Mouse (Mus musculus) layer of hippocampus, adult 9-10 months (tissue): ENCODE results near the gene Prdm11.
A peak's percentile ranks its signal among the peaks of the same experiment; 100 is the strongest.

Experiments
- DNase-seq: peaks from one replicate; pipeline ENCODE4 v3.0.0; 2022; ENCODE audit warnings: low spot score

Prdm11 gene

DNA sequence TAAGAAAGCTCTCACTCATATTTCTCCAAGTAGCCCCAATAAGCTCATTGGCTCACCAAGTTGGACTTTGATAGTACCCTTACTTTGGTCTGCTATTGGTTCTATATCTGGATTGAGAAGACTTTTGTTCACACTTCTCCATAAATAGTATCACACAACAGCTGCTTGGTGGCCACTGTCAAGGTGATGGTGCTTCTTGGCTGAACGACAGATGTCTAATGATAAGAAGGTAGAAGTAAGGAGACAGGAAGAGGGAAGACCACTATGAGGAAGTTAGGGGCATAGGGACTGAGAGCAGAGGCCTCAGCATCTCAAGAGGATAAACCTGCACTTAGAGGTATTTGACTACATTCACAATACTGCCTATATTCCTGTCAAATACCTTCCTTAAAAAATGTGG lies 81.6 kb downstream of the Prdm11 start:
- DNase-seq = no peak

DNA sequence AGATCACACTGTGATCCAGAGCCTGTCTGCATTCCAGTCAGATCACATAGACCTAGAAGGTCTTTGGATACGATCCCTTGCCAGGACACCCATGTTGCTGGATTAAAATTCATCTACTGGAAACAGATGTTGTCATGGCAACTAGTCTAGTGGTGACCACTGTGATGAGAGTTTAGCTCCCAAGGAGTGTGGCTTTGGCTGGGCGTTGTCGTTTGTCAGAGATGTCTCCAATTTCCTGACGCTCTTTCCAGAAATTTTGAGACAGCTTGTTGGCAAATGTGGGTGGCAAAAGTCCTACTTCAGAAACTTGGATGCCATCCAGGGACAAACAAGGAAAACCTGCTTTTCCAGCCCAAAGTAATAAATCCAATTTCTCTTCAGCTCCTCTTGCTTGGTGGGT lies 87.3 kb downstream of the Prdm11 start:
- DNase-seq = no peak

DNA sequence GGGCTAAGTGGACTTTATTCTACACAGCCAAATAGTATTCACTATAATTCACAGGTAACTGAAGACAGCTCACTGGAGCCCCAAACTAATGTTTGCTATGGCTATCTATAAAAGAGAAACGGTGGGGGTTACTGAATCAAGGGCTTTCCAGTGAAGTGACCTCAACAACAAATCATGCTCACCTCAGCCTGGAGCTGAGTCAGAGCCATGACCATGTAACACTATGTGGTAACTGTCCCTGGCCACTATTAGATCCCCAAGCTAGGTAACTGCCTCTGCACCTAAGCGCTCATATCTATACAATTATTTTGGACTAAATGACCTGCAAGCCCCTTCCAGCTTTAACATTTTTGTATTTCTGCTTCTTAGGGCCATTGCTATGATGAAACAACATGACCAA lies 89.0 kb downstream of the Prdm11 start:
- no peak for DNase-seq

DNA sequence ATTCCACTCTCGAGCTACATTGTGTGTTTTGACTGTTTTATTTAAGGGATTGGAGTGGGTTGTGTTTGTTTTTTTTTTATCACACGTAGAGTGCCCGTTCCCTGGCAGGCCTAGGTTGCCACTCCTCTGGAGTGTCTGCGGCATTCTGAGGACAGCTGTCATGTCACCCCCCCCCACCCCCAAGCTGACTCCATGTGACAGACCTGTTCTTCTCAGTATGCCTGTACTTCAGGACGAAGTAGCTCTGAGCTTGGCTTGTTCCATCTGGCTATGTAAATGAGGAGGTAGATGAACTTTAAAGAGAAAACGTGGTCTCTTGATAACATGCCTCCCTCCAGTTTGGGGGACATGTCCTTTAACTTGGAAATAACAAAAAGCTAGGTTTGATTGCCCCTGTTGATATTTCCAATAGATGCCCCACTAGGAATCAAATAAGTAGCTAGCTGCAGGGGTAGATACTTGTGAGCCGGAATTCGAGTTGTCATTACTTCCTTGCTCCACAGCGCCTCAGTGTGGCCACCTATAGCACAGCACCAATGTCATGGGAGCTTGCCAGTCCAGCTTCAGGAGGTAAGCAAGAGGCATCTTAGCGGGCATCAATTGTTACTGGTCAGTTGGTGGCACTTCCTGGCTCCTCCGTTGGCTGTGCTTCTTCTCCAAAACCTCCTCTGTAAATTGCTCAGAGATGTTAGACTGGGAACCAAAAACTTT lies 91.4 kb downstream of the Prdm11 start:
- DNase-seq = peak; percentile 52

DNA sequence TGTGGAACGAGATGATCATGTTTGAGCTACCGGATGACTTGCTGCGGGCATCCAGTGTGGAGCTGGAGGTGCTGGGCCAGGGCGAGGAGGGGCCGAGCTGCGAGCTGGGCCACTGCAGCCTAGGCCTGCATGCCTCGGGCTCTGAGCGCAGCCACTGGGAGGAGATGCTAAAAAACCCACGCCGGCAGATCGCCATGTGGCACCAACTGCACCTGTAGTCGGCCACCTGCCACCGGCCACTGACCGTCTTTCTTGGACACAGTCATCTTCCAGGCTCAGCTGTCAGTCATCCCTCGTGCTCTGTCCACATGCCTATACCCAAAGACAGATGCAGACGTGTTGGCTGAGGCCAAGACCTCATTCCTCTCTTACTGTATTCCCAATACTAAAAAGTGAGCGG lies 92.5 kb downstream of the Prdm11 start:
- DNase-seq = no peak

DNA sequence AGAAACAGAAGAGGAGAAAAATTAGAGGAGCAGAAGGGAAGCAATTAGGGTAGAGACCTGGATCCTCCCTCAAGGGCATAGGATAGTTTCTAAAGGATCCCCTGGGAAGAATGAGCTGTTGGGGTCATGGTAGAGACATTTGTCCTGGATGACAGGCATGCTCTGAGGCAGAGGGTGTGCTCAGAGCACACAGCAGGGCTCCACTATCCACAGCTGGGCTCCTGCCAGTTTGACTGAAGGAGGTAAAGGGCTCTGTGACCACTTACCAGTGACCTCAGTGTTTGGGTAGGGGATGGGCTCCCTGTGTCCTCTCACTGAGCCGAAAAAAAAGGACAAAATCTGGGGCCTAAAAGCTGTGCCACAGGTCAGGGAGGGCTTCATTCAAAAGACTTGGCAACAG lies 96.4 kb downstream of the Prdm11 start:
- no peak for DNase-seq

DNA sequence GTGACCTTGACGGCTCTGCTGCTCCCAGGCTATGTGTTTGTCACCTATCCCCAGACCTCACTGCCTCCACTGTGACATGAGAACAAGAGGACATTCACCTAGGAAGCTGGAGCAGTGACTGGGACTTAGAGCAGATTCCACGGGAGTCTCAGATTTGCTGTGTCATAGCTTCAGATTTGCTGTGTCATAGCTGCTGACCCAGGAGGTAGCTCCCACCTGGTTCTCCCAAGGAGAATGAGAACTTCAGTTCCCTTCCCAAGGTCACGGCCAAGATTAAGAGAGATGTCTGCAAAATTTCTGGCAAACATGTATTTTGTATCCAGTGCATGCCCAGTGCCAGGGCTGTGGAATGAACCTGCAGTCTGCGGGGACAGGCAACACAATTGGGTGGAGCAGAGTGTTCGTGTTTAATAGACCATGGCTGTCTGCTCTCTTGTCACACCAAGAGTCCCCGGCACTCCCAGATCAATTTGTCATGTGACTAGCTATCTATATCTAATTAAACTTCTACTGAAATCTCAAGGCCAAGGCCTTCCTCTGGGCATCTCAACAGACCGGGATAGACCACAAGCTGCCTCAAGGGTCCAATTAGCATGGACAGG lies 97.2 kb downstream of the Prdm11 start:
- DNase-seq = no peak

DNA sequence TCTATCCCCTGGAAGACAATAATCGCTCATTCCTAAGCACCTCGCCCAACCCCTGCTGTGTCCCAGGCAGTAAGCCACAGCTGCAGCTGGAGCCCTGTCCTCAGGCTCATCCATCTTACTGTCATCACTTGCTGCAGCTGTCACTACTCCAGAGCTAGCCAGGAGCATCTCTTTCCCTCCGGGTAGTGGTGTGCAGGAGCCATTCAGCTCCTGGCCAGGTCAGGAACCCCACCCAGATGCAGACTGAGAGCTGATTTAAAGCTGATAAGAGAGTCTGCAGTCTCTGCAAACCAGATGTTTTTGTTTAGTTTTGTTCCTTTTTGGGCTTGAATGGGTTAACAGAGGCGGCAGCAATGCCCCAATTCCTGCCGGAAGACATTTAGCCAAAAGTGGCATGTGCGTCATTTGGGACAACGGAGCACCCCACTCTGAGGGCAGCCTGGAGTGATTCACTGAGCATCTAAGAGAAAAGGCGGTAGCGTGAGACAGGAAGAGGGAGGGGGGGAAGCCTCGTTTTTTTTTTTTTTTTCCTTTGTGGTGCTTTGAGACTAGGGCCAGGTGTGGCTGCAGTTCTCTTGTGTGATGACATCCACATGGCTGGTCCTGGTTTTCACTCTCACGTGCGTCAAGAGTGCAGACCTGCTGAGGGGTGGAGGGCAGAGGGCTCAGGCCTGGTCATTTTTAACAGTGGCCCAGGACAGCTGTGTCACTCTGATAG lies 97.8 kb downstream of the Prdm11 start:
- no peak for DNase-seq

DNA sequence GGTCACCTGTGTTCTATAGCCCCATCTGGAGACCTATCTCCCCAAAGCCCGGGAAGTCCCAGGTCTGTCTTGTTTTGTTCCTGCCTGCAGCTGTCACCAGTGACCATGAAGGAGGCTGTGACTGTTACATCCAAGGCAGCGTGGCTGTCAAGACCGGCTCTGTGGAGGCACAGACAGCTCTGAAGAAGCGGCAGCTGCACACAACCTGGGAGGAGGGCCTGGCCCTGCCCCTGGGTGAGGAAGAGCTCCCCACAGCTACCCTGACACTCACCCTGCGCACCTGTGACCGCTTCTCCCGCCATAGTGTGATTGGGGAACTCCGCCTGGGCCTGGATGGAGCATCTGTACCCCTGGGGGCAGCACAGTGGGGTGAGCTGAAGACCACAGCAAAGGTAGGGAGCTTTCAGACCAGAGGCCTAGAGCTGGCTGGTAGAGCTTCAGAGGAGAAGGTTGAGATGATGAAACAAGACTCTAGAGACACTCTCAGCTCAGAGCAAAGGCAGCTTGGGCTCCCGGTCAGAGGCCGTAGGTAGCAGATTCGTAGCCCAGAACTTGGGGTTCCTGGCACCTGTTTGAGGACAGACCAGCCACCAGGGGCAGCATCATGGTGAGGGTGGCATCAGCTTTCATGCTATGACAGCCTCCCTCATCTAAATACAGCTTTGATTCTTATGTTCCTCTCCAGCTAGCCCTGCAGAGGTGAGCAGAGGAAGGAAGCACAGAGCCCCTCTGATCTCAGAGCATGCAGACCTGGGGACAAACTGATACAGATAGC lies 100.0 kb downstream of the Prdm11 start:
- no peak for DNase-seq

DNA sequence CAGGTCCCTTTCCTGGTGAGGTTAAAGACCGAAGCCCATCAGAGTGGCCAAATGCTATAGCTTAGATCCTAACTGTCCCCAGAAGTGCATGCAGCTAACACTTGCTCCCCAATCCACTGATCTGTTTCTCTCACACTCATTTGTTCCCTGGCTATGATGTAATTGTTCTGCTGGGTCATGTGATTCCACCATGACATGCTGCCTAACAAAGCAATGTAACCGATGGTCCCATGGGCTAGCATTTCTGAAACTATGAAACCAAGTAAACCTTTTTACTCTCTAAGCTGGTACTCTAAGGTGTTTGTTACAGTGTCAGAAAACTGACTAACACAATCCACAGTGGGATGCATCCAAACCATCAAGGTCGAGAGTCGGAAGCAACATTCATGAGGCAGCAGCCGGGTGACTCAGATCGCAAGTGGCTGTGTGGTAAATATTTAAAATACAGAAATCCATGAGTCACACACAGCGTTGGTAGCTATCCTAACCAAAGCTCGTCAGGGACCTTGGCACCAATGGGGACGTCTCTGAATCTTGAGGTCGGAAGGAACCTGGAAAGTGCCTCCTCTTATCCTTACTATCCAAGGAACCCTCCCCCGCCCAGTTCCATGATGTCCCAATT lies 100.7 kb downstream of the Prdm11 start:
- DNase-seq = no peak

DNA sequence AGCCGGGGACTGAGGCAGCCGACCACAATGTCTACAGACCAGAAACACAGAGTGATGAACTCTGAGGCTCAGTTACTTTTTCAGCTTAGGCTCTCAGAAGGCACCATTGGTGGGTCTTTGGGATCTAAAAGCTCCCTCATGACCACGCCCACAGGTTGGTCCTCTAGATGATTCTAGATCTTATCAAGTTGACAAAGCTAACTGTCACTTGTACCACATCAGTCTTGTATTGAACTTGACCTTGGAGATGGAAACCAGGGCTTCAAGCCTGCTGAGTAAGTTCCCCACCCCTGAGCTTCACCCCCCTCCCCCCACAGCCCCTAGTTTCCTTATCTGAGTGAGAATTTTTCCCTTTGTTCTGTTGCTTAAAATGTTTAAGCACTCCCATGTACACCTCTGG lies 101.6 kb downstream of the Prdm11 start:
- DNase-seq = no peak

DNA sequence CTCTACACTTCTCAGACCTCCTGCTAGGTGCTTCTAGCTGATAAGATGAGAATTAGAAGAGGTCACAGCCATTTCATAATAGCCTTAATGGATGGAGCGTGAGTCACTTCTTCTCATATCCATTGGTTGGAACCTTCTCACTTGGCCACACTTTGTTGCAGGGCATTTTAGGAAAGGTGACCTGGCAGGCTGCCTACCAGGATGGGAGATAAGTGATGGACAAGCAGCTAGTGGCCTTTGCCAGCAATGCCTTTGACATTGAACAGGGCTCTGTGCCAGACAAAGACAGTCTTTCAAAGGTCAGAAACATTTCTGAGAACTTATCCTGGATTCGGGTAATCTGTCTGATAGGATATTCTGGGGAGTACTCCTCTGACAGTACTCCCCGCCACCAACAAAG lies 102.6 kb downstream of the Prdm11 start:
- no peak for DNase-seq

DNA sequence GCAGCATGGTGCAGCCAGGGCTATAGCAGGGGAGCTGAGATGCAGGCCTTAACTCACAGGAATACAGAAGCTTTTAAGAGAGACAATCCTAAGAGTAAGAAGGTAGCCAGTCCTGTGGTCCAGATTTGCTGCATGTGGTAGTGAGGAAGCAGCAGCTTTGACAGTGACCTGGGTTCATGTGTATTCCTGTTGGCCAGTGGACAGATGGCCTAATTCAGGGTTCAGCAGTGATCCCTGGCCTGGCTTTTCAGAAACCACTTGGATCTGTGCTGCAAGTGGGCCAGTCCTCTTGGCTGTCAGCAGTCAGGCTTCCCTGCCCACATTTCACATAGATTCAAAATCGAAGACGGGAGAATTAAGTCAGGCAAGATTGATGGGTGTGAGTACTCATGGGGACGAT lies 104.5 kb downstream of the Prdm11 start:
- no peak for DNase-seq

DNA sequence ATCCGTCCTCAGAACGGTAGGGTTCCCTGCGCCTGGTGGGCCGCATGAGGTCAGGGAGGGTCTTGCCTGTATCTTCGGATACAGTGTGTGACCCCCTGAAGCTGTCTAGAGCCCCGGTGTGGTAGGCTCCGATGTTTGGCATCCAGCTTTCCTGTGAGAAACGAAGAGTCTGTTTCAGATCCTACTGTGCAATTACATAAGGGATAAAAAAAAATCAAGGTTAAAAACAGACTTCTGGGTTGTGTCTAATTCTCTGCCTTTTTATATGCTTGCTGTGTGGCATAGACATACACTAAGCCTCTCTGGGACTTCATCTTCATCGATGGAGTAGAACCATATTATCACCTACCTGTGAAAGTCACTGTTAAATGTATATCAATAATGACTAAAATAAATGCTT lies 105.0 kb downstream of the Prdm11 start:
- DNase-seq = no peak

DNA sequence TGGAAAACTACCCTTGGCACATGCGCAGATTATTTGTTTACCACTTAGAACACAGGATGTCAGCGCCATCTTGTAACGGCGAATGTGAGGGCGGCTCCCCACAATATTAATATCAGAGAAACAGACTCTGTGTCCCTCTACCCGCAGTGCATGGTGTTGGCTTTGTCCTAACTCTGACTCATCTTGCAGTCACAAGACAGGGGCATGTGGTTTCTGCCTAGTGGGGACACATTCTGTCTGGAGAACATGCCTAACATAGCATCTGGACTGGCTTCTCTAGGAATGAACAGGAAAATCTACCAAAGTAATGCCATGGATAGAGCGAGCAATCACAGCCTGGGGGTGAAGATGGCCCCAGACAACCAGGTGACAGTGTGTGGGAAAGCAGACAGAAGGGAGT lies 107.1 kb downstream of the Prdm11 start:
- no peak for DNase-seq

DNA sequence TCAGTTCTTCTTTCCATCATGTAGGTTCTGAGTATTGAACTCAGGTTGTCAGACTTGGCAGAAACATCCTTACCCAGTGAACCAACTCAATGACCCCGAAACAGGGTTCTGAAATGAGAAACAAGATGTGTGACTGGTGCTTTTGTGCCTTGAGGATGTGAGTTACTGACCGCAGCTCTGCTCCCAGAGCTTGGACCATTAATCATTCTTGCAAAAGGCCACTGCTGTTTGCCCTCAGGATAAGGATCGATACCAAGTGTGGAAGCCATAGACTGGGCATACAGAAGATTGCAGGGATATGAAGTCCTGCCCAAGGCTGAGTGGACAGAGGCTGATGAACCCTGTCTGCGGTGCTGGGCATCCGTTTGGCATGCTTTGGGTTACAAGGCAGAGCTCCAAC lies 107.9 kb downstream of the Prdm11 start:
- no peak for DNase-seq

DNA sequence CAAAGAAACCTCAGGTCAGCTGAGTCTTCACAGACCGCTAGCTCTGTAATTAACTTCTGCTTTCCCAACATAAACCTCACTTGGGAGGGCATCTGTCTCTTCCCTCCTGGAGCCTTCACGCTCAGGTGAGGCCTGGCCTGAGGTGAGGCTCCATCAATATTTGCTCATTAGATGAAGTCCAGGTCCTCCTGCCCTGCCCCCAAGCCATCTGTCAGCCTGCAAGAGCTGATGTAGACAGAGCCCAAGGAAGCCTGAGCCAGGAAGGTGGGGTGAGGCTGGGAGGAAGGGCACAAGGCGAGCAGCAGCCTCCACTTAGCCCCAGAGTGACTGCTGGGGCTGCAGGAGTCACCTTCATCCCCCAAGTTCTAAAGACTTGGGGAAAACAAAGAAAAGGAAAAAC lies 110.5 kb downstream of the Prdm11 start:
- no peak for DNase-seq

DNA sequence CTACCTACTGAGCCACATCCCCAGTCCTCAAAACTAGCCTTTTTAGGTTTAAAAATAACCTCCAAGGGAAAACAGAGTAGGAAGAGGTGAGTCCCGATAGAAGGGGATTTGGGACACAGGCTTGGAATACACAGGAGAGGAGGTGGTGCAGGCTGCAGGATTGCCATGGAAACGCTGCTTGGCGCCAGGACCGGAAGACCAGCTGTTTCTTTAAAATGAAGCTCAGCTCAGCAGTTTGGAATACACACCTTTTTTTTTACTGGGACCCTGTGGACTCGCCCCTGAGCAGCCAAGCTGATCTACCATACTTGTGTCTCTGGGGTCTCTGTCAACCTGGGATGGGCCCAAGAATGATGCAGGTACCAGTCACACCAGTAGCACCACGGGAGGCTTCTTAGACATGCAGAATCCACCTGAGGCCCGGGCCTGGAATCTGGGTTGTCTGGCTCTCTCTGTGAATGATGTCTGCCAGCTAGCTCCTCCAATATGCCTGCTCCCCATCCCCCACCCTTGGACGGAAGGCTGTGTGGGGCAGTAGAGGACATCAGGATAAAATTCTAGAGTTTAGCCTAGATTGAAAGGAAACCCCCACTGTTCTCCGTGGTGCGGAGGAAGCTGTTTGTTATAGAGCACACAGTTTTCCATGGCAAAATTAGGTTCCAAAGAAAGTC lies 111.5 kb downstream of the Prdm11 start:
- no peak for DNase-seq

DNA sequence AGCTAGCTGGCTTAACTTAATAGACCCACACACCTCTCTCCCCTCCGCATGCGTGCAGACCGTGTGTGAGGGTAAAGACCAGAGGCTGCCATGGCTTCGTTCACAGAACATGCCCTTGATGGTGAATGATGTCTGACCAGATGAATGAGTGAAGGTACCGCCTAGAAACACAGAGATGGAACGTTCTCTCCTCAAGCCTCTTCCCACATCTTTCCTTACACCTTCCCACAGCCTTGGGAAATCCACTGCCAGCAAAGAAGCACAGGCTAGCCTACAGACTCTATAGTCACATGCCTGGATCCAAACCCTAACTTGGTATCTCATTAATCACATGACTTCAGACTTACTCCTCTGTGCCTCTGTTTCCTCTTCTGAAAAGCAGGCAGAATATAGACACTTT lies 112.6 kb downstream of the Prdm11 start:
- DNase-seq = no peak

DNA sequence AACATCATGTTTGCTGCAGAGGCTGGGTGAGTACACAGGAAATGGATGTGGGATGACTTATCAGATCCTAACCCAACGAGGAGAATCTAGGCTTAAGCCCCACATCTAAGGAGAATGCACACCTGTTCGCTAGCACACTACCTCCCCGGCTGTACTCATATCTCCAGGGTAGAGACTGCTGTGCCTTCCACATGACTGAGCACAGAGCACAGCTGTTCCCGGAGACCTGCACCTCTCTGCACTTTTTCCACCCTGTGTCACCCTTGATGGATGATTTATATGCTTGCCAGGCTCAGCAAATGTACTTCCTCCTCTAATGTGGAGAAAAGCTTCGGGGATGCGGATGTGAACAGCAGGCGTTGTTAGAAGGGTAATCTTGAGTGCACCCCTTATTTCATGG lies 114.9 kb downstream of the Prdm11 start:
- DNase-seq = no peak

DNA sequence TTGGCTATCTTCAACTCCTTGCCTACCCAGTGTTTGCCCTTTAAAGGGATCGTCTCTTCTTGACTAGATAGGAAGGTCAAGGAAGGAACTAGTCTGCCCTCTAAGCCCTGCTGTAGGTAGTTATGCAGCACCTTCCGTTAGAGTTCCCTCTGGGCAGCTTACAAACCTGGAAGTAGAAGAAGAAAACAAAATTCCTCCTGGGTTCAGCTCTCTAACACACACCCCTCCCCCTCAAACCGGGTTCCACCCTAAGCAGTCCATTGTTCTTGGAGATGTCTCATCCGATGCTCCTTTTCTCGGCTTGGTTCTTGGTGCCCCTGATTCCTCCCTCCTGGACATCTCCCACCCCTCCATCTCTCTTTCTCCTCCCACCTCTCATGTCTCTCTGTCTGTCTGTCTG lies 116.3 kb downstream of the Prdm11 start:
- no peak for DNase-seq
